Mouse (Mus musculus) brain, adult 10 weeks (tissue): ENCODE measurements around the gene Gm28051. TPM values are rescaled to one million over a fixed set of nuclear protein-coding genes. Genes with fewer than 3 reads are reported as not detected.

Source experiments
- polyA plus RNA-seq: library from polyadenylated mRNA; stranded (reverse); fragments of 350-450 nt; fragmentation: Illumina TruSeq; extraction: RNeasy Lipid Tissue Mini Kit (QIAGEN cat#74804); gene quantifications from one replicate; pipeline ENCODE4 v1.2.3, GENCODE M21; 2015; ENCODE audit warnings: low read depth, low replicate concordance

The Gm28051 gene
- not detected for polyA plus RNA-seq

GRCm38 (mm10) chr12:102757689-102758402, at the start of gene Gm28051, which contains the start of the genes Gon7 and Ubr7:
TSS of gene Gm28051 (minus strand) at chr12:102757765.
TSS of gene Gon7 (minus strand) at chr12:102757803.
TSS of gene Ubr7 (plus strand) at chr12:102757967.

GRCm38 (mm10) chr12:102758403-102758756, 815 bp upstream of the Gm28051 start, which contains the start of gene Gm20604:
TSS of gene Gm20604 (minus strand) at chr12:102758672.

GRCm38 (mm10) chr12:102743589-102744574, 13.7 kb downstream of the Gm28051 start, which contains the start of the genes Moap1 and Tmem251:
TSS of gene Moap1 (minus strand) at chr12:102743661.
TSS of gene Tmem251 (plus strand) at chr12:102743762.

DNA sequence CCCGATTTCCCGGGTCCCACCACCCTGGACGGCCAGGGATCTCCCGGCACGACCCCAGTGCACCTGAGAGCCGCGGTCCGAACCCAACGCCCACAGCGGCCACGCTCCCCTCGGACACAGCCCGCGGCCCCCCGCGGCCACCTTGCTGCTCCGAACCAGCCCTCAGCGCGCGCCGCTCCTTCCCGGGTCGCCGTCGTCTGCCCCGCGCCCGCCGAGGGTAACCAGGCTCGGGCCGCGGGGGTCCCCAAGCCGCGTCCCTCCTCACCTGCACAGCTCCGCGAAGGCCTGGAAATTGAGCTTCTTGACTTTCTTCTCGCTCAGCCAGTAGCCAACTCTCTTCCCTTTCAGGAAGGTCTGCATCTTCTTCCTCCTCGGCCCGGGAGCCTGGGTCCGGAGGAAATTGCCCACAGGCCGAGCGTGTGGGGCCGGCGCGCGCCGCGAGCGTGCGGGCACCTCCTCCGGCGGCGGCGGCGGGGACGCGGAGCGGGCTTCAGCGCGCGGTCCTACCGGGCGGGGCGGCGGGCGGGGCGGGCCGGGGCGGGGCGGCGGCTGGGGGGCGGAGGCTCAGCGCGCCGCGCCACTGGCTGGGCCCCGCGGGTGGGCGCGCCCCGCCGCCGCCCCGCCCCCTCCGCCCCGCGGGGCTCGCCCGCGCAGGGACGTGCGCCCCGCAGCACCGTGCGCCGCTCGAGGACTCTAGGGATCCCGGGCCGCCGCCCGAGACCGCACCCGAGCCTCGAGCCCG, 52.9 kb downstream of the Gm28051 start, which contains the start of gene Itpk1:
TSS of gene Itpk1 (minus strand) at position 474 of the 742 bp plus-strand sequence.

Other genes with a start within 250 kb of the Gm28051 start
- 191 TPM for gene Chga, start 202.8 kb downstream of the Gm28051 start, polyA plus RNA-seq
- gene Itpk1, start 52.8 kb downstream of the Gm28051 start, polyA plus RNA-seq: 45.3 TPM
- 40.9 TPM for gene Moap1, start 14.1 kb downstream of the Gm28051 start, polyA plus RNA-seq
- 5.4 TPM for gene Tmem251, start 14.0 kb downstream of the Gm28051 start, polyA plus RNA-seq
- gene Gon7, start within 50 bp of the Gm28051 start, polyA plus RNA-seq: 17.1 TPM
- 38.4 TPM for gene Ubr7, start 202 bp upstream of the Gm28051 start, polyA plus RNA-seq
- gene Gm20604, start 907 bp upstream of the Gm28051 start, polyA plus RNA-seq: 28.7 TPM
- gene Btbd7, start 120.7 kb upstream of the Gm28051 start, polyA plus RNA-seq: 9.7 TPM
- gene Cox8c, start 141.6 kb upstream of the Gm28051 start, polyA plus RNA-seq: not detected
- gene Unc79, start 191.1 kb upstream of the Gm28051 start, polyA plus RNA-seq: 21.9 TPM